Mouse (Mus musculus) CD4-positive naive resting alpha-beta T cell, adult 76 days (primary cell): Measurements from ENCODE around the gene Igsf11. TPM values are rescaled to one million over a fixed set of nuclear protein-coding genes. Genes with fewer than 3 reads are reported as not detected.

Source experiments
- total RNA-seq: library from RNA; stranded (reverse); gene quantifications from one replicate; pipeline ENCODE4 v1.2.4, GENCODE M21; 2023

Gene Igsf11
- total RNA-seq: not detected

DNA sequence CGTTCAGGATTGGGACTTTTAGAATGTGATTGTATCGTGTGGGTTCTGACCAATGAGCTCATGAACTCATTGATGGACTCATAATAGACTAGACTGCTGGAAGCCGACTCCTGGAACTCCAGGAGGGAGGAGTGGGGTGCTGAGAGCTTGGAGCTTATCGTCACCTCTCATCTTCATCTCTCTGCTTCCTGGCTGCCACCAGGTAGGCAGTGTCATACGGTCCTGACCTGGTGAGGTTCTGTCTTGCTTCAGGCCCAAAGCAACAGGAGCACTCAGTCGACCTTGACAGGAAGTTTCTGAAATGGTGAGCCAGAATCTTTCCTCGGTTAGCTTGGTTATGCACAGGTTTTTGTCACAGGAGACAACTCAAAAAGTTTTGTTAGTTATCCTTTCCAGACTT is at the start of gene Igsf11:
Gene Igsf11 (plus strand): TSS at position 301 of the 400 bp plus-strand sequence.

Other genes starting within 250 kb of the Igsf11 start
- 22.4 TPM for gene Arhgap31, start 179.4 kb upstream of the Igsf11 start, total RNA-seq
- gene B4galt4, start 150.4 kb upstream of the Igsf11 start, total RNA-seq: 0.26 TPM
- gene Upk1b, start 92.3 kb upstream of the Igsf11 start, total RNA-seq: not detected
- not detected for gene 4930435E12Rik, start 63.9 kb upstream of the Igsf11 start, total RNA-seq